Mouse (Mus musculus): ENCODE results near the gene Mecom. TPM values are rescaled to one million over a fixed set of nuclear protein-coding genes. Genes with fewer than 3 reads are reported as not detected.

Mecom gene
- polyA plus RNA-seq, 1 experiment = not detected

DNA sequence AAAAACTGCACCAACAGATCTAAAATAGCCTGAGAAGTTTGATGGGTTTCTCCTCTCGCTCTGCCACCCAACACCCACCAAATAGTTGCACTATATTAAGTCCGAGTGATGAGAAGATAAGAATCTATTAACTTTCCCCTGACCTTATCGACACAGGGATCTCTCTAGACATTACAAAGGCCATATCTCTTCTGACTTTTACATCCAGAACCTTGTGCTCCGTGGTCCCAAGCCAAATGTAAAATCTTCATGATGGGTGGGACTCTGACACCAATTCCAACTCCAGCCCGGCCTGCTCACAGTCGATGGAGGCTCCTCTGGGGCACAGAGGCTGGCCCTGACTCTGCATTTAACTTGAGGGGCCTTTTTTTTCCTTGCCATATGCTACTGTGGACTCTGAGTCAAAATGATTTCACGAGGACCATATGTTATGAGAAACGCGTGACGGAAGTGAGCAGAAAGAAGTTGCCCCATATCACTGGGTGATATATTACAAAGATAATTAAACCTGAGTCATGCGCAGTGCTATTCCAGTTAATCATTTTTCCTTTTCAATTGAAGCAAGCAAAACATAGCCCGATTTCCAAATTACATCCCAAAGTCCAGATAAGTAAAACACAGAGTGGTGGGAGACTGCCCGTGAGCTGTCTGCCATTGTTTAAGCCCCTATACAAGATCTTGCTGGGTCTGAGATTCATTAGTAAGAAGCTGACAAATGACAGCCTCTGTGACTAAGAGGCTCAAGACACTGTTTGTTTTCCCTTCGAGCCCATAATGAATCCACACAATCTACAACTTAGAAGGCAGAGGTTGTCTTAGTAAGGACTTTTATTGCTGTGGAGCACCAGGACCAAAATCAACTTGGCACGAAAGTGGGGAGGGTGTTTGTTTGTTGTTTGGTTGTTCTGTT, 94.0 kb downstream of the Mecom start:
- Histone ChIP-seq H3K9me3 (no peaks in the 10 kb centered on the region), H3K27me3 (replicated peaks) (no peaks in the 10 kb centered on the region), H3K4me1 (no peaks in the 10 kb centered on the region), H3K4me3 (replicated peaks) (no peak overlapping the region), H3K36me3 (replicated peaks; ENCODE audit: low read length) (no peaks in the 10 kb centered on the region)
- TF ChIP-seq FLI1 (IDR thresholded peaks at IDR 0.05; ENCODE audit: low read length) (no peak), GATA1 (IDR thresholded peaks at IDR 0.05; ENCODE audit: borderline replicate concordance, low read length) (no peak)

DNA sequence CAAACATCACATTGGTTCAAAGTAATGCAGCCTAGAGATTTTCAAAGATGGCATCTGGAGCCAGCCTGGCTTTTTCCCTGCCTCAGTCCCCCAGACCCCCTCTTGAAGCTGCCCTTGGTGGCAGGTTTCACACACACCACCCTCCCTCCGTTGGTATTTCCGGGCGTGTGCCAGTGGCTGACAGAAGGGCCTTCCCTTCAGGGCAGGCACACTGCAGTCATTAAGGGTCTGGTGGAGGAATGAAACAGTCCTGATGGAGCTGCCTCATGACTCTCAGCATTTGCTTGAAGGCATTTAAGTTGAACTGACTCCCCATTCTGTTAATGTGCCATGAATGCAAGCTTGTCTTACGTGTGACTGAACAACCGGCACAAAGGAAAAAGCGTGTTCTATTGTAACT, 94.8 kb downstream of the Mecom start:
- H3K4me1 ChIP-seq = no peaks in the 10 kb centered on the region
- TF ChIP-seq FLI1 (IDR thresholded peaks at IDR 0.05; ENCODE audit: low read length) = no peak
- TF ChIP-seq GATA1 (IDR thresholded peaks at IDR 0.05; ENCODE audit: borderline replicate concordance, low read length) = no peak

DNA sequence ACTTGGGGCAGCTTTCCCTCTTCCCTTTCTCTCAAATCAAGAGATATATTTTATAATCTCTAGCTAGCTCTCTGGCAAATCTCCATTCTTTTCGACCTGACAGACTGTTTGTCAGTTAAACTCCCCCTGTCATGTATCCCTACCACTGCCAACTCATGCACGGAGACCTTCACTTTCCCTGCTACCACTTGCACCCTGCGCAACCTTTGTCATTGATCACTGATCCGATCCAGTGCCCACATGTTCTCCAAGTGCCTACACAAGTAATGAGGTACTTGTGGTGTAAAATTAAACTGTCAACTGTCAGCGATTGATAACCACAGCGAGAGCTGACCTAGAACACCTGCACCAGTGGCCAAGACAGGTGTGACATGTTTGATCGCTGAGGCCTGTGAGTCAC, 95.3 kb downstream of the Mecom start:
- Histone ChIP-seq H3K4me1 (no peaks in the 10 kb centered on the region), H3K27me3 (replicated peaks) (no peaks in the 10 kb centered on the region), H3K9me3 (no peaks in the 10 kb centered on the region), H3K36me3 (replicated peaks; ENCODE audit: low read length) (no peaks in the 10 kb centered on the region), H3K4me3 (replicated peaks) (no peak overlapping the region)
- TF ChIP-seq GATA1 (IDR thresholded peaks at IDR 0.05; ENCODE audit: borderline replicate concordance, low read length) (no peak), FLI1 (IDR thresholded peaks at IDR 0.05; ENCODE audit: low read length) (no peak)

More for the DNA sequence above, 94.8 kb downstream of the Mecom start:
- Histone ChIP-seq H3K9me3 (no peaks in the 10 kb centered on the region), H3K36me3 (replicated peaks; ENCODE audit: low read length) (no peaks in the 10 kb centered on the region), H3K27me3 (replicated peaks) (no peaks in the 10 kb centered on the region), H3K4me3 (replicated peaks) (no peak overlapping the region)

DNA sequence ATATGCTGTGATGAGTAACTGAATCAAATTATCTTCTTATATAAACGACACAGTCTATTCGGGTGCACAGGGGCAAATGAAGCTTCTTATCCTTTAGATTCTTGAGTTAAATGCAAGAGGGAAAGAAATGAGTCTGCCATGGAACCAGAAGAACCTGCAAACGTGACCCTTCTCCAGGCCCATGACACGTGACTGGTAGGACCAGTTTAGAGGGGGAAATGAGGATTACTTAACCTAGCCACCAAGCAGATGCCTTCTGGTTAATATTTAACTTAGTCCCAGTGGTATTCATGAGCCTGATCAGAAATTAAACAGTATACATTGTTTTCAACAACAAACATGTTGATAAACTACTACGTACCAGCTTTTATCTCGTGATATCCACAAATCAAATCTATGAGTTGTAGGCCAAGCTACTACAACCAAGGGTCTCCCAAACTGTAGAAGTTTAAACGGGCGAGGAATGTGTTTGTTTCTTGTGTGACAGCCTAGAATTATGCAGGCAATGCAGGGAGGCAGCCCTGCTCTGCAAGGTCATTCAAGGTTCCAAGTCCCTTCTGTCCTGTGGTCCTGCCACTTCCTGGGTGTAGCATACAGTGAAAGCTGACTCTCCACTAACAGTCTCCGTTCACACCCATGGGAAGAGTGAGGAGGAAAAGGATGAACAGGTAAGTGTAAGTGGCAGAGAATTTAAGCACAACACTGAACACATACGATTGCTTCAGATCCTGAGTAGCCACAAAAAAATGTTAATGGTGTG, 97.4 kb downstream of the Mecom start:
- Histone ChIP-seq H3K27me3 (replicated peaks) (no peaks in the 10 kb centered on the region), H3K4me1 (no peaks in the 10 kb centered on the region), H3K9me3 (no peaks in the 10 kb centered on the region), H3K4me3 (replicated peaks) (no peak overlapping the region), H3K36me3 (replicated peaks; ENCODE audit: low read length) (no peaks in the 10 kb centered on the region)
- TF ChIP-seq GATA1 (IDR thresholded peaks at IDR 0.05; ENCODE audit: borderline replicate concordance, low read length) = no peak
- no peak for TF ChIP-seq FLI1 (IDR thresholded peaks at IDR 0.05; ENCODE audit: low read length)

DNA sequence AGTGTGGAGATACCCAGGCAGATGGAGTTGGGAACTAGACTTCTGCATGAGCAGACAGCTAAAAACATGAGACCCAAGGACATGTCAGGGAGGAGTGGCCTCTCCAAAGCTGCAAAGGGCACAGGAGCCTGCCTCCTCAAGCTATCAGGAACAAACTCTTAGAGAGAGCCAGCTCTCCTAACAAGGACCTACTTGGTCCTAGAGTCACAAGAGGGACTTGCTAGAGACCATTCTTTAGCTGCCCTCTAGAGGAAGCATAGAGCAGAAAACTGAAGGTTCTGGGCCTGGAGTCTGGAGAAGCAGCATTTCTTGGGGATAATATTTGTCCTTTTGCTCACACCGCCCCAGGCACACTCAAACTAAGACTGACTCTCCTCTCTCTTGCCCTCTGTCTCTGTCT, 99.2 kb downstream of the Mecom start:
- Histone ChIP-seq H3K4me3 (replicated peaks) (no peak overlapping the region), H3K9me3 (no peaks in the 10 kb centered on the region), H3K4me1 (no peaks in the 10 kb centered on the region), H3K36me3 (replicated peaks; ENCODE audit: low read length) (no peaks in the 10 kb centered on the region), H3K27me3 (replicated peaks) (no peaks in the 10 kb centered on the region)
- no peak for TF ChIP-seq GATA1 (IDR thresholded peaks at IDR 0.05; ENCODE audit: borderline replicate concordance, low read length)
- no peak for TF ChIP-seq FLI1 (IDR thresholded peaks at IDR 0.05; ENCODE audit: low read length)

GRCm38 (mm10) chr3:30445970-30446442, 101.8 kb downstream of the Mecom start:
- Histone ChIP-seq H3K9me3 (no peaks in the 10 kb centered on the region), H3K36me3 (replicated peaks; ENCODE audit: low read length) (no peaks in the 10 kb centered on the region), H3K27me3 (replicated peaks) (no peaks in the 10 kb centered on the region), H3K4me3 (replicated peaks) (no peak overlapping the region), H3K4me1 (no peaks in the 10 kb centered on the region)
- no peak for TF ChIP-seq FLI1 (IDR thresholded peaks at IDR 0.05; ENCODE audit: low read length)
- no peak for TF ChIP-seq GATA1 (IDR thresholded peaks at IDR 0.05; ENCODE audit: borderline replicate concordance, low read length)

DNA sequence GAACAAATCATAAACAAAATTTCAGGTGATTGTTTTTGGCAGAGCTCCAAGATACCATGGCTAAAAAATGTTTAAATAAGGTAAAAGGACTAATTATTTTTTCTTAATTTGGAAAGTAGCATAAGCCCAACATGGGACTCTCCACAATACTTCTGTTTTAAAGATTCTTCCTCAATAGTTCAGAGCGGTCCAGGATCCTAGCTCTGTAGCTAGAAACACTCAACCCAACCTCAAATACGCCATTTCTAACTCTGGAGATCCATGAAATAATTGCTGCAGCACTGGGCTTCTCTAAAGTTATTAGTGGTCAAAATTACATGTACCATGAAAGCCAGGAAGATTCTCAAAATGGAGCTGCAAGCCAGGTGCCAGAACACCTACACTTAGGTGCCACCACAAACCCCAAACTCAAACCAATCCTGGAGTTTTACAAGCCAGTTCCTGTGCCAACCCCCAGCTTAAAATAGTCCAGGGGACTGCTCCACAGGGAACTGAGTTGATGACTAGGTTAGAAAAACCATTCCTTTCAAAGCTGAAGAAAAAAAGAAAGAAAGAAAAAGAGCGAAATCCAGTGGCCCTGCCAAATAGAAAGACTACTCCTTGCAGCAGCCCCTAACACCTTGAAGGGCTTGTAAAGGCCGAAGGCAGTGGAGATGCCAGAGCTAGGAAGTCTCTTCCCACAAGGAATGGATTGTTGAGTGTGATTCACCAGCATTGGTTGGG, 102.4 kb downstream of the Mecom start:
- no peaks in the 10 kb centered on the region for H3K27me3 ChIP-seq (replicated peaks)
- no peak for TF ChIP-seq GATA1 (IDR thresholded peaks at IDR 0.05; ENCODE audit: borderline replicate concordance, low read length)
- no peak for TF ChIP-seq FLI1 (IDR thresholded peaks at IDR 0.05; ENCODE audit: low read length)
- no peaks in the 10 kb centered on the region for H3K4me1 ChIP-seq
- H3K36me3 ChIP-seq (replicated peaks; ENCODE audit: low read length) = no peaks in the 10 kb centered on the region
- no peak overlapping the region for H3K4me3 ChIP-seq (replicated peaks)
- H3K9me3 ChIP-seq = no peaks in the 10 kb centered on the region

GRCm38 (mm10) chr3:30441646-30442045, 106.2 kb downstream of the Mecom start:
- no peaks in the 10 kb centered on the region for H3K9me3 ChIP-seq
- H3K36me3 ChIP-seq (replicated peaks; ENCODE audit: low read length) = no peaks in the 10 kb centered on the region

DNA sequence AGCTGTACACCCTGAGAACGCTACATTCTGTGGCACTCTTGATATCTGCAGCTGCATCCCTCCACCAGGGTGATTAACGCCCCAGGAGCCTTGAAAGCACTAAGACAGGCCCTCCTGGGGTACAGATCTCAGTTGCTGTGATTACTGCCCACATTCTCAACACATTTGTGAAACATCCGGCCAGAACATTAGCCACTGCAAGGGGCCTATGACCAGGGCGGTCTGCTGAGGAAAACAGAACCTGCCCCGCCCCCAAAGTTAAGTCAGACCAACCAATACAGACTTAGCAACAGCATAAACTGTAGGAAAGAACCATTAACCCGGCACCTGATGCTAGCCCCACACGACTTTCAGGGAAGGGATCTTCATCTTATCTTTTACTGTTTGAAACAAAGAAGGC, 109.8 kb downstream of the Mecom start:
- TF ChIP-seq FLI1 (IDR thresholded peaks at IDR 0.05; ENCODE audit: low read length) (no peak), GATA1 (IDR thresholded peaks at IDR 0.05; ENCODE audit: borderline replicate concordance, low read length) (no peak)

More at GRCm38 (mm10) chr3:30441646-30442045, 106.2 kb downstream of the Mecom start:
- H3K27me3 ChIP-seq (replicated peaks) = no peaks in the 10 kb centered on the region
- TF ChIP-seq GATA1 (IDR thresholded peaks at IDR 0.05; ENCODE audit: borderline replicate concordance, low read length) (no peak), FLI1 (IDR thresholded peaks at IDR 0.05; ENCODE audit: low read length) (no peak)
- H3K4me3 ChIP-seq (replicated peaks) = no peak overlapping the region
- H3K4me1 ChIP-seq = no peaks in the 10 kb centered on the region

More for the DNA sequence above, 109.8 kb downstream of the Mecom start:
- no peaks in the 10 kb centered on the region for H3K36me3 ChIP-seq (replicated peaks; ENCODE audit: low read length)
- H3K4me3 ChIP-seq (replicated peaks) = no peak overlapping the region
- no peaks in the 10 kb centered on the region for H3K9me3 ChIP-seq
- no peaks in the 10 kb centered on the region for H3K27me3 ChIP-seq (replicated peaks)
- H3K4me1 ChIP-seq = no peaks in the 10 kb centered on the region
